Mouse (Mus musculus) c-Kit-positive CD71-positive TER-119-negative erythroid progenitor cells, embryonic 14.5 days (primary cell): ENCODE data around the gene Ypel1.

Source experiments
- DNase-seq: peaks from one replicate; pipeline ENCODE4 v3.0.0-alpha.2; 2013; ENCODE audit warnings: low read depth

Ypel1 gene

DNA sequence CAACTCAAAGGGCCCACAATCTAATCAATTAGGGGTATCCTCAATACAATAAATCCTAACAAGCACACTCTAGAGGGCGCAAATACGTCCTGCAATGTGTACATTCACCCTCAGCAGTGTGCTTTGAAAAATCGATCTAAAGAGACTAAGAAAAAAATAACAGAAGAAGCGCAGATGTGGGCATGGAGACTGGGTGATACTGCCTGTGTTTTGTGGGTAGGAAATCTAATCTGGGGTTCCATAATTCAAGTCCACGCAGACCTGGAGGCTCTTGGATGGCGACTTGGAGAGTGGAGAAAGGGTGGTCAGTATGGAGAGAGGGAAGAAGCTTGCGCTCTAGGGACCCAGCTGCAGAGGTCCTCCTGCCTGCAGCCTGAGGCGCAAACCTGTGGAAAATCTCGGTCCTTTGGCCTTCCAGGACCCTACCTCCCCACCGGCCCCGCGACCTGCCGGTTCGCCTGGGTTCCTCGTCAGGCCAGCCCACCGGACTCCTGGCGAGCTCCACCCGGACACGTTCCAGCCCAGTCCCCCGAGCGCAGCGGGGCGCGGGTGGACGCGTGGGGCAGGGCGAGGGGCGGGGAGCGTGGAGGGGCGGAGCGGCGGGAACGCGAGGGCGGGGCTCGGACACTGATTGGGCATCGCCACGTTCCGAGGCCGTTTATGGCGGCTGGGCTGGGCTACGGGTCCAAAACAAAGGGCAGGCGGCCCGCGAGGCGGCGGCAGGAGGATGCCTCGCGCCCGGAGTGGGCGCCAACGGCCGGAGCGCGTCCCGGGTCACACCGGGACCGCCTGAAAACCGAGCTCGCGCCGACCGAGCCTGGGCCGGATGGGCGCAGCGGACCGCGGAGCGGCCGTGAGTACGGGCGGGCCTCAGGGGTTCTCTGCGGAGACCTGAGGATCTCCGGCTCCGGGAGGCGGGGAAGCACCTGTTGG is at the start of gene Ypel1:
Gene Ypel1 (plus strand): TSS at position 186 of the 933 bp plus-strand sequence.
- peak; percentile 38 for DNase-seq

DNA sequence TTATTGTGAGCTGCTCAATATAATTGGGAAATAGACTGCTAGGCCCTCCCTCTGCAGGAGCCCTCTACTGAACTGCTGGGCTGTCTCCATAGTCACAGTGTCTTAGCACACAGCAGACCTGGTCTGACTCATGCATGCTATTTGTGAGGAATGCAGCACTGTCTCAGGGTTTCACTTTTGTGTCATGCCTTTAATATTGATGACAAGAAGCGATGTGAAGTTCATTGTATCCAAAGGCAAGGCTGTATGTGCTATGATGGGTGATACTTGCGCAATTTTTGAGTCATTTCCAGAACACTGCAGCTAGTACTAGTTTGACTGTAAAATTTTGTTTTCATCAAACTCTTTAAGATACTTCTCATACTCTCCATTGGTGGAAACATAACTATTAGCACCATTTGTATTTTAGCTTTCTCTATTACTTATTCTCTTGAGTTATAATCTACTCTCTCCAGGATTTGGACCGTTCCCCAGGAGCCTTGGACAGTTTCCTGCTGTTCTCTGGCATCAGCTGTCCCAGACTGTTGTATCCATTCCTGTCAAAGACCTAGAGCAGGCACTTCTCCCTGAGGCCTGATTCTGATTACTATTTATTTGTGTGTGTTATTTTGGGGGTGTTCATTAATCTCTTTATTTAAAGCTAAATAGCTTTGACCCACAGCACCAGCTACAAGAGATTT is 44.9 kb upstream of the Ypel1 start:
- DNase-seq: no peak

DNA sequence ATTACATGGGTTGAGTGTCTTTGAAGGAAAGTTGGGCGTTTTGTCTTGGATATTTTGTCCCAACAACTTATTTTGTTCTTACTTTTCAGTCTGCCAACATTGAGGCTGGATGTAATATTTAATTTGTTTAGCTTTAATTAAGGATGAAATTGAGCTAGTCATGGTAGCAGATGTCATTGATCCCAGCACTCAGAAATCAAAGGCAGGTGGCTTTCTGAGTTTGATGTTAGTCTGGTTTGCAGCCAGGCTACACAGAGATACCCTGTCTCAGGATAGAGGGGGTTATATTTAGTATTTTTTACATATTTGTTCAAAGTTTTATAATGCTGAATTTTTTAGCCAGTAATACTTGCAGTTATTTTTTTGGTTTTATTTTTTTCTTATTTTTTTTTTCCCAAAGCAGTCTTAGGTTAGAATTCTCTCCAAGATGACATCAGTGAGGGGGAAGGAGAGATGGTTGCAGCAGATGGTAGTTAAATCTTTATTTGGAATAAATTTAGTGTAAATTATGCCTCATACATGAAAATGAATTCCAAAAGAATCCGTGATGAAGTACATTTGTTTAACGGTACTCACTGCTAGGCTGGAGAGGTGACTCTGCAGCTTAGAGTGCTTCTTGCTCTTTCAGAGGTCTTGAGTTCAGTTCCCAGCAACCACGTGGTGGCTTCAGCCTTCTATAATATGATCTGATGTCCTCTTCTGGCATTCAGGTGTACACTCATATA is 39.4 kb upstream of the Ypel1 start:
- DNase-seq: no peak

- DNase-seq: no peak
Measured at GRCm38 (mm10) chr16:17033754-17034153, 35.7 kb upstream of the Ypel1 start.

- no peak for DNase-seq
Measured at GRCm38 (mm10) chr16:17040716-17041115, 28.8 kb upstream of the Ypel1 start.

- no peak for DNase-seq
Measured at GRCm38 (mm10) chr16:17041417-17041816, 28.1 kb upstream of the Ypel1 start.

GRCm38 (mm10) chr16:17044320-17044719 is 25.2 kb upstream of the Ypel1 start:
- DNase-seq: no peak

- no peak for DNase-seq
Measured at GRCm38 (mm10) chr16:17045287-17045686, 24.2 kb upstream of the Ypel1 start.

DNA sequence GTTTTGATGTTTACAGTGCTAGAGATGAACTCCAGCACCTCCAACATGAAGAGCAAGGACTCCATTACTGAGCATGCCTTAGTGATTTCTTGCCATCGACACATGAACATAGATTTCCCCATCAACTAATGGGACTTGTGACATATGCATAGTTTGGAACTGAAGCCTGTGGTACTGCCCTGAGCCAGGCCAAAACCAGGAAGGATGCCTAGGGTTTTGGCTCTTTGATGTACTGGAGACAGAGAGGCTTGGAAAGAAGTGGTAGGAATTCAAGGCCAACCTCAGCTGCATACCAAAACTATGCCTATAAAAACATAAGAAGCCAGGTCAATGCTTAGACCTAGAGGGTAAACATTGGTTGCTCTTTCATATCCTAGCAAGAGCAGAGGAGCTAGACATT is 19.6 kb upstream of the Ypel1 start:
- no peak for DNase-seq

DNA sequence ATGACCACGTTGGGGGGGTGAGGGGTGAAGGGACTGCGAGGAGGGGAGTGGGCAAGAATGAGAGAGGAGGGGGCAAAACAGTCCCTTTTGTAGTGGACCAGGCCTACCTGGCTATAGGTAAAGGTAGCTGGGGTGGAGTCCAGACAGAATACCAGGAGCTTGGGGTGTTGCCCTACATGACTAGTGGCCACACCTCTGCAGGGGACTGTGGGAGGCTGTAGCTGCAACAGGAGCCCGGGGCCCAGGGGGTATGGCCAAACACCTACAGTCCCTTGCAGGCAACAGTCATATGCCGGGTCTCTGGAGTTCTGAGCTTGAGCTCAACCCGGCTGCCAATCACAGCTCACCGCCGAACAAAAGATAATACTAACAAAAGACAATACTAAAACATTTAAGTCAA is 17.4 kb upstream of the Ypel1 start:
- no peak for DNase-seq

DNA sequence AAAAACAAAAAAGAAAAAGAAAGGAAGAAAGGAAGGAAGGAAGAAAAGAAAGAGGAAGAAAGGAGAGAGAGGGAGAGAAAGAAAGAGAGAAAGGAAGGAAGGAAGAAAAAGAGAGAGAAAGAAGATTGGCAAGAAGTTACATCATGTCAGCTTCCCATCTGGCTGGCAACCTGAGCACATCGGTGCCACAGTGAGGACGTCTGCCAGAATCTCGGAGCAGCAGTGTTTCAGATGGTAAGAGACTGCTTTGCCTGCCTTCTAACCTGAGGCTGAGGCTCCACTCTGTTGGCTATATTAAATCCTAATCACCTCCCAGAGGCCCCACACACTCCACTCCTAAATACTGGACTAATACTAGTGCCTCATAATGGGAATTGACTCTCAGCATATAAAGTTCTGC is 15.6 kb upstream of the Ypel1 start:
- no peak for DNase-seq

GRCm38 (mm10) chr16:17055584-17055983 is 13.9 kb upstream of the Ypel1 start:
- no peak for DNase-seq

GRCm38 (mm10) chr16:17062338-17062737 is 7.2 kb upstream of the Ypel1 start:
- DNase-seq: no peak

- no peak for DNase-seq
Measured at GRCm38 (mm10) chr16:17067552-17067951, 1.9 kb upstream of the Ypel1 start.

- DNase-seq: no peak
Measured at GRCm38 (mm10) chr16:17070716-17071115, 1.2 kb downstream of the Ypel1 start.

GRCm38 (mm10) chr16:17073000-17073399 is 3.5 kb downstream of the Ypel1 start:
- no peak for DNase-seq

GRCm38 (mm10) chr16:17076301-17076700 is 6.8 kb downstream of the Ypel1 start:
- no peak for DNase-seq

DNA sequence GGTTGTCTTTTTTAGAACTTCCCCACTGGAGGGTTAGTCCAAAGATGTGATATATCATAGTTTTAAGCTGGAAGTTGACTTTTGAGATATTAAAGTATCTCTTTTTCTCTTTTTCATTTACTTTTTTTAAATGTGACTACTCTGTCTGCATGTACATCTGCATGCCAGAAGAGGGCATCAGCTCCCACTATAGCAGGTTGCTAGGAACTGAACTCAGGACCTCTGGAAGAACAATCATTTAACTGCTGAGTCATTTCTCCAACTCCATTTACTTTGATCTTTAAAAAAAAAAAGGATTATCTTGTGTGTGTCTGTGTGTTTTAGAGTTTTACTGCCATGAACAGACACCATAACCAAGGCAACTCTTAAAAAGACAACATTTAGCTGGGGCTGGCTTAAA is 7.4 kb downstream of the Ypel1 start:
- no peak for DNase-seq

GRCm38 (mm10) chr16:17078101-17078500 is 8.6 kb downstream of the Ypel1 start:
- no peak for DNase-seq

- DNase-seq: no peak
Measured at GRCm38 (mm10) chr16:17082121-17082792, 12.8 kb downstream of the Ypel1 start.

GRCm38 (mm10) chr16:17085636-17086035 is 16.1 kb downstream of the Ypel1 start:
- DNase-seq: no peak

DNA sequence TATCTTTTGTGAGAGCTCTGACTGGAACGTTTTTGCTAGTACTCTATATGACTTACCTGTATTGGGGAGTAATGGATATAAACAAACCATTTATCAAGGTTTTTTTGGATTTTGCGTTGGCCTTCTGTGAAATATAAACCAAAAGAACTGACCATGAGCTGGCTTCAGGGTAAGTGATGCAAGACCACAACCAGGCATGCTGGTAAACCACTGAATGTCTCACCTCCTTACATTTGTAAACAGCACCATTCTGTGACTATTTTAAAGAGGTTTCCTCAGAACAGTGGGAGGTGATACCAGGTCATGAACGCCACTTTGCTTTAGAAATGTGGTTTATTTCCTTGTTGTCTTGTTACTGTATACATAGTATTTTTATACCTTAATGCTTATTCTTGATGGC is 16.7 kb downstream of the Ypel1 start:
- DNase-seq: no peak
